12 mouse cellular contexts compared by ENCODE assay signal in the genomic region with DNA sequence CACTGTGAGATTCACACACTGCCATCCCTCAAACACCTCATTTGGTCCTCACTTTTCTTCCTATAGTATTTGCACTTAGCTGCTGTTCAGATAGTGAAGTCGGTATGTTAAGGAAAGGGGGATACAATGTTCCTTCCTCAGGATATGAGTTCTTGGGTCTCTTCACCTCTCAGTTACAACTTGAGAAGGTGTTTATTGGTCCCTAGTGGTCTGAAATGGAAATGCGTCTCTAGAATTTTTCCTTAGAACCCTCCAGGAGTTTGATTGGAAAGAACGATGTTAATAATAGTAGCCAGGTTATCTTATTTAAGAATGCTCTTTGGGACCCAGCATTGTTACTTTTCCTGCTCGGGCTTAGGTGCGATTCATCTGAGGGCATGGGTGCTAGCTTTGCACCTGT. TPM values are rescaled to one million over a fixed set of nuclear protein-coding genes. Genes with fewer than 3 reads are reported as not detected.
A peak's percentile ranks its signal among the peaks of the same experiment; 100 is the strongest.
DNase-seq lines count a peak whose midpoint lies in the region; ATAC-seq and TF ChIP-seq lines count a peak whose summit lies in the region.
"Had no signal": no experiment of that assay in that cellular context is flagged by ENCODE, and none has a peak within 500 bp of the region (broad histone marks: within the 10 kb centered on the region; RNA-seq: fewer than 3 reads in every experiment).

No protein-coding gene starts in this region.

- intact Hi-C loops in heart, adult 2 months (cut with DNase I): no loop called here

- TF ChIP-seq EP300 in heart, adult 2 months (IDR thresholded peaks at IDR 0.05; ENCODE audit: insufficient read depth, low read depth, low read length): no peak
- TF ChIP-seq EP300 in stomach, postnatal 0 days (optimal IDR thresholded peaks at IDR 0.05): no peak

- WGBS in heart, adult 2 months: 27% methylated on average over 5 of the region's 5 CpGs
- WGBS in midbrain, embryonic 11.5 days: 24% methylated on average over 5 of the region's 5 CpGs
- 23% methylated on average over 5 of the region's 5 CpGs for WGBS in midbrain, embryonic 15.5 days
- WGBS in stomach, postnatal 0 days: 17% methylated on average over 5 of the region's 5 CpGs

- no peak overlapping the region for H3K4me3 ChIP-seq in heart, adult 2 months
- H3K4me3 ChIP-seq in midbrain, embryonic 11.5 days (ENCODE audit: low read depth, low read length): no peak overlapping the region
- H3K4me3 ChIP-seq in midbrain, embryonic 15.5 days: no peak overlapping the region
- no peak overlapping the region for H3K4me3 ChIP-seq in stomach, postnatal 0 days (ENCODE audit: low read depth, low read length)
- H3K4me3 ChIP-seq: embryonic facial prominence, embryonic 15.5 days; liver, embryonic 12.5 days had no signal

- peak; percentile 59 for TF ChIP-seq CTCF in heart, adult 2 months (IDR thresholded peaks at IDR 0.05)
- TF ChIP-seq CTCF in stomach, postnatal 0 days (IDR thresholded peaks at IDR 0.05; ENCODE audit: low read depth): peak; percentile 68

- H3K9ac ChIP-seq in heart, adult 2 months (ENCODE audit: low read depth, low read length): no peak overlapping the region
- H3K9ac ChIP-seq in midbrain, embryonic 11.5 days (ENCODE audit: low read length): no peak overlapping the region
- H3K9ac ChIP-seq in midbrain, embryonic 15.5 days: no peak overlapping the region
- no peak overlapping the region for H3K9ac ChIP-seq in stomach, postnatal 0 days (ENCODE audit: low read length)
- H3K9ac ChIP-seq: embryonic facial prominence, embryonic 15.5 days; liver, embryonic 12.5 days had no signal

- H3K9me3 ChIP-seq in midbrain, embryonic 11.5 days (ENCODE audit: control insufficient read depth, low read length): no peaks in the 10 kb centered on the region
- H3K9me3 ChIP-seq in midbrain, embryonic 15.5 days: no peaks in the 10 kb centered on the region
- no peaks in the 10 kb centered on the region for H3K9me3 ChIP-seq in stomach, postnatal 0 days (ENCODE audit: control insufficient read depth, low read length)
- H3K9me3 ChIP-seq: embryonic facial prominence, embryonic 15.5 days; liver, embryonic 12.5 days had no signal

- TF ChIP-seq POLR2A in heart, adult 2 months (IDR thresholded peaks at IDR 0.05; ENCODE audit: insufficient read depth, low read depth, low read length): no peak

- no peaks in the 10 kb centered on the region for H3K36me3 ChIP-seq in heart, adult 2 months (ENCODE audit: control insufficient read depth, insufficient read depth, low read length)
- no peaks in the 10 kb centered on the region for H3K36me3 ChIP-seq in midbrain, embryonic 11.5 days (ENCODE audit: control insufficient read depth, insufficient read depth, low read length)
- no peaks in the 10 kb centered on the region for H3K36me3 ChIP-seq in midbrain, embryonic 15.5 days (replicated peaks)
- H3K36me3 ChIP-seq in stomach, postnatal 0 days (ENCODE audit: control insufficient read depth, insufficient read depth, low read length): no peaks in the 10 kb centered on the region
- H3K36me3 ChIP-seq: embryonic facial prominence, embryonic 15.5 days; liver, embryonic 12.5 days had no signal

- no peak overlapping the region for H3K4me2 ChIP-seq in midbrain, embryonic 11.5 days
- H3K4me2 ChIP-seq in midbrain, embryonic 15.5 days: no peak overlapping the region
- H3K4me2 ChIP-seq in stomach, postnatal 0 days (replicated peaks; ENCODE audit: low read depth): no peak overlapping the region
- H3K4me2 ChIP-seq: embryonic facial prominence, embryonic 15.5 days; liver, embryonic 12.5 days had no signal

- H3K4me1 ChIP-seq in heart, adult 2 months (ENCODE audit: control insufficient read depth, insufficient read depth, low read length): no peaks in the 10 kb centered on the region; the same call in none of the 2 replicates
- peaks cover 31% of the 10 kb centered on the region for H3K4me1 ChIP-seq in midbrain, embryonic 11.5 days (ENCODE audit: control insufficient read depth, insufficient read depth, low read length)
- H3K4me1 ChIP-seq in midbrain, embryonic 15.5 days: peaks cover 4% of the 10 kb centered on the region; the same call in 1 of the 2 replicates
- H3K4me1 ChIP-seq in stomach, postnatal 0 days (replicated peaks; ENCODE audit: control insufficient read depth, insufficient read depth): no peaks in the 10 kb centered on the region
- H3K4me1 ChIP-seq: liver, embryonic 12.5 days had no signal

- DNase-seq in heart, adult 2 months: no peak
- no peak for DNase-seq in heart, postnatal 4 days
- DNase-seq in midbrain, embryonic 11.5 days (ENCODE audit: low spot score, missing footprints): peak; percentile 92
- peak; percentile 13 for DNase-seq in c-Kit-positive CD71-positive TER-119-positive erythroid progenitor cells, embryonic 14.5 days (ENCODE audit: low spot score)
- no peak for DNase-seq in stomach, postnatal 0 days (ENCODE audit: low spot score)
- DNase-seq in right cerebral cortex, postnatal 10 days (ENCODE audit: low spot score in 2 of 2): no peak
- no peak for DNase-seq in layer of hippocampus, adult 9-11 months
- DNase-seq: gastrocnemius, postnatal 36 days; heart, postnatal 36 days had no signal

- H3K27ac ChIP-seq in heart, adult 2 months: no peak overlapping the region
- no peak overlapping the region for H3K27ac ChIP-seq in midbrain, embryonic 11.5 days (ENCODE audit: low read depth, low read length)
- H3K27ac ChIP-seq in midbrain, embryonic 15.5 days: no peak overlapping the region
- H3K27ac ChIP-seq in stomach, postnatal 0 days (replicated peaks): no peak overlapping the region
- H3K27ac ChIP-seq: embryonic facial prominence, embryonic 15.5 days; liver, embryonic 12.5 days had no signal

- no peak for ATAC-seq in midbrain, embryonic 11.5 days (ENCODE audit: low FRiP score)
- no peak for ATAC-seq in midbrain, embryonic 15.5 days (replicated peaks)
- no peak for ATAC-seq in stomach, postnatal 0 days (ENCODE audit: low FRiP score, low TSS enrichment)
- ATAC-seq: liver, embryonic 12.5 days had no signal

- H3K27me3 ChIP-seq in heart, adult 2 months (ENCODE audit: control insufficient read depth, insufficient read depth, low read length): no peaks in the 10 kb centered on the region
- H3K27me3 ChIP-seq in midbrain, embryonic 11.5 days (ENCODE audit: control insufficient read depth, insufficient read depth, low read length): no peaks in the 10 kb centered on the region
- no peaks in the 10 kb centered on the region for H3K27me3 ChIP-seq in midbrain, embryonic 15.5 days (replicated peaks)
- H3K27me3 ChIP-seq in stomach, postnatal 0 days (ENCODE audit: control insufficient read depth, insufficient read depth, low read length): no peaks in the 10 kb centered on the region
- H3K27me3 ChIP-seq: embryonic facial prominence, embryonic 15.5 days; liver, embryonic 12.5 days had no signal

- H3K79me2 ChIP-seq in heart, adult 2 months (replicated peaks; ENCODE audit: control insufficient read depth, insufficient read depth, low read length): peaks cover 4% of the 10 kb centered on the region

RNA-seq across cellular contexts. Expression of a gene that starts 24.2 kb away (rescaled TPM):
- 10 to 100 TPM; 15.9 to 18.5 TPM for total RNA-seq in heart, adult 2 months (2021)
- polyA plus RNA-seq in heart, adult 2 months (2012; rRNA removed): 12.1 and 14.9 TPM in 2 replicates
- total RNA-seq in heart, postnatal 4 days (2021): 10 to 100 TPM; 20.1 to 22.1 TPM
- polyA plus RNA-seq in midbrain, embryonic 11.5 days (2014; fragmentation: Nextera tagmentation; extraction: Ambion mirVana): 48.6 and 56.7 TPM in 2 replicates
- polyA plus RNA-seq in midbrain, embryonic 15.5 days (2015; fragmentation: Nextera tagmentation; extraction: Ambion mirVana): 30.5 and 31.1 TPM in 2 replicates
- 26.9 and 27.6 TPM in 2 replicates for polyA plus RNA-seq in stomach, postnatal 0 days (2015; fragmentation: Nextera tagmentation; extraction: Ambion mirVana)

Comparison
In these comparisons a context has a peak if more than half of its experiments do, and no peak if none do; other contexts are left out.
1. DNase-seq: peak in midbrain, embryonic 11.5 days (single experiment) and c-Kit-positive CD71-positive TER-119-positive erythroid progenitor cells, embryonic 14.5 days (single experiment); none in heart, adult 2 months (0 of 2), heart, postnatal 4 days (single experiment), stomach, postnatal 0 days (single experiment), right cerebral cortex, postnatal 10 days (0 of 2) and layer of hippocampus, adult 9-11 months (single experiment).